Mouse (Mus musculus) 3134 (cell line): Measurements from ENCODE around the gene Olfr1168.
"Not testable (repeated sequence)": the region's sequence is repeated elsewhere in the genome, so short reads cannot be mapped to it uniquely, and the experiment has no call there.

Experiments used
- DNase-seq: peaks from one replicate; pipeline ENCODE4 v3.0.0-alpha.2; 2011; ENCODE audit warnings: low spot score; ENCODE audit not compliant: insufficient read length; ENCODE audit errors: extremely low read depth

Gene Olfr1168

DNA sequence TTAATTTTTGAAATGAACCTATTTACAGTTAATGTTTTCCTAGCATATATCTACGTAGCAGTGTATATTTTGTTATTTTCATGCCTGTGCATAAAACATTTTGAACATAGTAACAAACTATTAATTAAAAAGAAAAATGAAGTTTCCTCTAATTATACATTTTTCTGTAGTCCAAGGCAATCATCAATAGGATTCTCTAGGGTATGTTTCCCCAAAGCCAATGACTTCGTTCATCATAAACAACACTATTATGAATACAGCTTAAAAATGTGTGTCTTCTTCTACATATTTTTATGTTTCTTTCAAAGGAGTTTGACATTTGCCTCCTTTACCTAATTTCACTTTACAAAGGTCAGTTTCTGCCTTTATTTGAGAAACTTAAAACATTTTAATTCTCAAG, at the start of gene Olfr1168:
Gene Olfr1168 (plus strand): TSS at position 301 of the 400 bp plus-strand sequence.
- no peak for DNase-seq

DNA sequence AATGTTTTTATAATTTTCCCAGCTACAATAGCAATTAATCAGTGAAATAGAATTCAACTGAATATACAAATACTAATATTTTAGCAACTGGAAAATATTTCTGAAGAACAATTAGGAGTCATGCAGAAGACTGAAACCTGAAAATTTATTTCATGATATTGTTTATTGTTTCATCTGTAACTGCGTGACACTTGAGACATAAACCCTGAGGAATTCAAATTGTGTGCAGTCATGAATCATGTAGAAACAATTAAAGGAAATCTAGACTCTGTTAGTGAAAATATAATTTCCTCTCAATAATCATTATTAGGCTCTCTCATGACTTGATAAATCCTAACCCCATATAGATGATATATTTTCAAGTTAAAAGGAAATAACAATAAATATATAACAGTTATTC, 26.6 kb upstream of the Olfr1168 start, which contains the start of gene Olfr1167:
Gene Olfr1167 (minus strand): TSS at position 101 of the 400 bp plus-strand sequence.
- not testable (repeated sequence) for DNase-seq

DNA sequence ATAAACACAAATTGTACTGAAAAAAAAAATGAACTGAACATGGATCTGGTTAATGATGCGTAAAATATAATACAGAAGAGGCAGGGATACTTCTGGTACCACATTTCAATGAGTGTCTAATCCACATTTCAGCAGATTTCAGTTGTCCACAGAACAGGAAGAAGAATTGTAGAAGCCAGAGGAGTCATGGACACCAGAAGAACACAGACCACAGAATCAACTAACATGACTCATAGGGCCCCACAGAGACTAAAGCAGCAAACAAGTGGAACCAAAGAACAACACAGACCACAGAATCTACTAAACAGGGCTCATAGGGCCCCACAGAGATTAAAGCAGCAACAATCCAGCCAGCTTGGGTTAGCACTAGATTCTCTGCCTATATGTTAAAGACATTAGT, 39.1 kb downstream of the Olfr1168 start:
- no peak for DNase-seq

DNA sequence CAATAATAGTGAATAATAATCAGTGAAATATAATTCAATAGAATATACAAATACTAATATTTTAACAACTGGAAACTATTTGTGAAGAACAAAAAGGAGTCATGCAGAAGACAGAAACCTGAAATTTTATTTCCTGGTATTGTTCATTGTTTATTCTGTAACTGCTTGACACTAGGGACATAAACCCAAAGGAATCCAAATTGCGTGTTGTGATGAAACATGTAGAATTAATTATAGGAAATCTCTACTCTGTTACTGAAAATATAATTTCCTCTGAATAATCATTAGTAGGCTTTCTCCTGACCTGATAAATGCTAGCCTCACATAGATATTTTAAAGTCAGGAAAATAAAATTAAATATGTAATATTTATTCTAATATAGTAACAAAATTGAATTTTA, 46.6 kb downstream of the Olfr1168 start, which contains the start of gene Olfr1170:
Gene Olfr1170 (minus strand): TSS at position 101 of the 400 bp plus-strand sequence.
- DNase-seq: no peak
